Mouse (Mus musculus): Measurements from ENCODE around the gene Rnf115. TPM values are rescaled to one million over a fixed set of nuclear protein-coding genes. Genes with fewer than 3 reads are reported as not detected.

Rnf115 gene
- polyA plus RNA-seq, 1 experiment from 2014 or later: 64.3 TPM

DNA sequence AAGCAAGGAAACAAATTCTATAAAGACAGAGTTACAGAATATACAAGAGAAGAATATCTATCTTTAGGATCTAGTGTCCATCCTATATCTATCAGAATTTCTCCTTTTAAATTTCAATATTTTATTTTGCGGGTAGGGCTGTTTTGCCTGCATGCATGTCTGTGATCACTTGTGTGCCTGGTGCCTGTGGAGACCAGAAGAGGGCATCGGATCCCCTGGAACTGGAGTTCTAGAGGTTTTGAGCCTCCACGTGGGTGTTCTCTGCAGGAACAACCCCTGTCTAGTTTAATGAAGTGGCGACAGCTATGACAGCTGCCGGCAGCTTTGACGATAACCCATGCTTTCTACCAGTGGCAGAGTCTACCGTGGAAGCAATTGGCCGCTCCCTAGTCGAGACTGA is 85.6 kb downstream of the Rnf115 start:
- no peak overlapping the region for H3K27ac ChIP-seq
- H3K4me1 ChIP-seq: peaks cover 20% of the 10 kb centered on the region
- WGBS: 15% methylated on average over 9 of the region's 9 CpGs
- no peak overlapping the region for H3K4me3 ChIP-seq
- DNase-seq (ENCODE audit: low spot score): peak; percentile 68
- H3K27me3 ChIP-seq (ENCODE audit: low read depth, poor library complexity, severe bottlenecking): peaks cover 25% of the 10 kb centered on the region
- H3K36me3 ChIP-seq: no peaks in the 10 kb centered on the region
- no peaks in the 10 kb centered on the region for H3K9me3 ChIP-seq (replicated peaks)

DNA sequence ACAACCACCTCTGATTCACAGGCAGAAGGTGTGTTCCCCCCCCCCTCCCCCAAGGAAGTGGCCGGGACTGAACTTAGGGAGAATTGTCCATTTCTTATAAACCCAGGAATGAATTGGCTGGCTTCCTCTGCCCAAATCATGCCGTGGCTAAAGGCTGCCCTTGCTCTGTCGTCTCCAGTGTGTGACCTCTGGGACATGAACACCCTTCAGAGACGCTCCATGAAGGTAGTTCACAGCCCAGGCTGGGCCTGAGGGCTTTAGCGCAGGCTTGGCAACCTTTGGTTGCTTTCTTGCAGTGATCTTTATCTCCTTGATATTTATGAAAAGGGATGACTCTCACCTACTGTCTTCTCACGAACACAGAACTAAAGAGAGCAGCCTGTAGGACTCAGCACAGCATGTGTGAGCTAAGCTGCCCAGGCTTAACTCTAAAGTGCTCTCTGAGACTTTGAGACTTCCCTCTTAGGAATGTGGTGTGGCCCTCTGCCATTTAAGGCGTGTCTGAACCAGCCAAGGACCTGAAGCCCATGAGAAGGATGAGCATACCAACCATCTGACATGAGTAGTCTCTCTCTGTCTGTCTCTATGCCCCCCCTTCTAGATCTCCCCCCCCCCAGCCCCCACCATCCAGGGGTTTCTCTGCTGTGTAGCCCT is 86.3 kb downstream of the Rnf115 start:
- H3K9me3 ChIP-seq (replicated peaks): no peaks in the 10 kb centered on the region
- peaks cover 20% of the 10 kb centered on the region for H3K4me1 ChIP-seq
- H3K27ac ChIP-seq: no peak overlapping the region
- H3K27me3 ChIP-seq (ENCODE audit: low read depth, poor library complexity, severe bottlenecking): peaks cover 25% of the 10 kb centered on the region
- no peaks in the 10 kb centered on the region for H3K36me3 ChIP-seq
- no peak overlapping the region for H3K4me3 ChIP-seq
- no peak for DNase-seq (ENCODE audit: low spot score)
- 47% methylated on average over 7 of the region's 7 CpGs for WGBS

DNA sequence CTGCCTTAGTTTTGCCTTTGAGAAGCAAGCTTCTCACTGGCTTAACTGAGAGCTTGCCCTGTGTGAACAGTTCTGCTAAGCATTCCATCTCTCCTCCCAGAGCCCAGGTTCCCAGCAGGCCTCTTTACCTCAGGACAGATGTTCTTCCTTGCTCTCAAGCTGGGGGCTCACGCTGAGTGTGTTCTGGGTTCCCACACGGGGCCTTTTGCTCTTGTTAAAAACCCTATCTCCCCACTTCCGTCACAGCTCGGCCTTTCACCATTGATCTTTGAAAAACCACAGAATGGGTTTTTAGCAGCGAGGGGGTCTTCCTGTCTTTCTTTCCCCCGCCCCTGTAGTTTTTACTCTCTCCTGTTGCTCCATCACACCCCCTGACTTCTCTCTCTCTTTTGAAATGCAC is 86.9 kb downstream of the Rnf115 start:
- Histone ChIP-seq H3K4me3 (no peak overlapping the region), H3K27ac (no peak overlapping the region), H3K4me1 (peaks cover 20% of the 10 kb centered on the region), H3K9me3 (replicated peaks) (no peaks in the 10 kb centered on the region), H3K36me3 (no peaks in the 10 kb centered on the region), H3K27me3 (ENCODE audit: low read depth, poor library complexity, severe bottlenecking) (peaks cover 25% of the 10 kb centered on the region)
- WGBS: 41% methylated on average over 6 of the region's 6 CpGs
- DNase-seq (ENCODE audit: low spot score): no peak

DNA sequence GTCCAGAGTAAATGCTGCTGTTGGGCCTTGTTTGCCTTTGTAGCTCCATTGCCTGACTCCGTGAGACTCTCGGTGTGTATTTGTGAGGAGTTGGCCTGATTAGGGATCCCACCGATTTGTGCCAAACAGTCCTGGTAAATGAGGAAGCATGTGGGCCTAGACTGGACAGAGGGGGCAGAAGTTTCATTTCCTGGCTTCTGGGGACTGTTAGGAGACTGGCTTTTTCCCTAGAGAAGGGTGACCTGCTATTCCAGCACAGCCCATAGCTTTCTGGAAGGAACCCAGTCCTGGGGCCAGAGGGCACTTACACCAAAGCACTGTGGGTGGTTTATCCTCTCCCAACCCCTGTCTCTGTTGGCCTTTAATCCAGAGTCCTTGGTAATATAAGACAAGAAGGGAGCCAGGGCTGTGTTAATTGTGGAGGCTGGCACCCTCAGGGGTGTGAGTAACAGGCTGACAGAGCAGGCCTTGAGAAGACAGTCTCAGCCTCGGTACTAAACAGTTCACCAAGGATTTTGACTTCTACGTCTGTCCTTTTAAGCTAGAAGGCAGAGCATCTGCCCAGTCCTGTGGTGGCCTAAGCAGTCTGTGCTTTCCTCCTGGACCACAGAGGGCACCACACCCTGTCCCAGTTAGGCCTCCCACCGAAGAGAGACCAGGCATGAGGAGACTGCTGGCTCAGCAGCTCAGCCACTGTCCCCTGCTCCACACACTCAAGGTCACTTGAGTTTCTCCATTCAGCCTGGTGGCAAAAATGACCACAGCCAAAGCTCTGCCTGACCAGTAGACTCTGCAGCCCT is 92.9 kb downstream of the Rnf115 start:
- no peak for DNase-seq (ENCODE audit: low spot score)
- 71% methylated on average over 6 of the region's 6 CpGs for WGBS
- no peaks in the 10 kb centered on the region for H3K9me3 ChIP-seq (replicated peaks)
- H3K27me3 ChIP-seq (ENCODE audit: low read depth, poor library complexity, severe bottlenecking): peaks cover 5% of the 10 kb centered on the region
- peaks cover 4% of the 10 kb centered on the region; the same call in 1 of the 2 replicates for H3K4me1 ChIP-seq
- H3K36me3 ChIP-seq: no peaks in the 10 kb centered on the region
- no peak overlapping the region for H3K27ac ChIP-seq
- no peak overlapping the region for H3K4me3 ChIP-seq

DNA sequence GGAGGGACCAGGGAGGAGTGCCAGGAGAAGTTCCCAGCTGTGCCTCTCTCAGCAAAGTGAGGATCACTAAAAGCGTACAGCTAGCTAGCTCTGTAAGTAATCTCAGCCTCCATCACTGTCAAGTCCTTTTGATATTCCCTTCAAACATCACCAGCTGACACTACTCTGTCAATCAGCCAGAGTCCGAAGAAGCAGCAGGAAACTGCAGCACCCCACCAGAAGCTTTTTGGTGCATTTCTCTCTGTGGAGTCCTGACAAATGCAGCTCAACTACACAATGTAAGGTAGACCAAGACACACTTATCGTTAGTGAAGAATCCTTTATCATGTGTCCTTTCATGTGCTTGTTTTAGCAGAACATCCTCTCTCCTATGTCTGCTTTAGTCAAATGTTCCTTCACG is 94.1 kb downstream of the Rnf115 start:
- no peaks in the 10 kb centered on the region for H3K9me3 ChIP-seq (replicated peaks)
- DNase-seq (ENCODE audit: low spot score): no peak
- 88% methylated on average over 4 of the region's 4 CpGs for whole genome bisulfite sequencing

DNA sequence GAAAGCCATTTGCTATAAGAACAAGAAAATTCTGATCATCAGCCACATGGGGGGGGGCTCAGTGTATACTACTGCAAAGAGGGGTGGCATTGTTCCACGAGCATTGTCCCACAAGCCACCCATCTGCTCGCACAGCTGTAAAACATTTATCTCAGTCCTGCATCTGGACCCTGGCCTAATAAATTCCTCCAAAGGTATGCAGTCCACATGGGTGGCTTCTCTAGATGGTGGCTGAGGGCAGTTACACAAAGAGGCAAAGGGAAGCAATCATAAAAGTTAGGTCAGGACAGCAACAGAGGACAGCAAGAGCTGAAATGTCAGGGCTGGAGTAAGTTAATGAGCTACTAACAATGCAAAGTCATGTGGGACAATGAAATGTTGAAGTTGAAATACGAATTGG is 96.2 kb downstream of the Rnf115 start:
- peaks cover 6% of the 10 kb centered on the region; the same call in 1 of the 2 replicates for H3K4me1 ChIP-seq
- H3K4me3 ChIP-seq: no peak overlapping the region
- no peak for DNase-seq (ENCODE audit: low spot score)
- no peaks in the 10 kb centered on the region for H3K36me3 ChIP-seq
- no peaks in the 10 kb centered on the region for H3K27me3 ChIP-seq (ENCODE audit: low read depth, poor library complexity, severe bottlenecking)
- H3K9me3 ChIP-seq (replicated peaks): no peaks in the 10 kb centered on the region
- WGBS: 55% methylated on average over 3 of the region's 3 CpGs
- H3K27ac ChIP-seq: no peak overlapping the region

More for the DNA sequence above, 94.1 kb downstream of the Rnf115 start:
- H3K27ac ChIP-seq: no peak overlapping the region
- H3K27me3 ChIP-seq (ENCODE audit: low read depth, poor library complexity, severe bottlenecking): no peaks in the 10 kb centered on the region
- H3K4me1 ChIP-seq: peaks cover 6% of the 10 kb centered on the region; the same call in 1 of the 2 replicates
- no peaks in the 10 kb centered on the region for H3K36me3 ChIP-seq
- no peak overlapping the region for H3K4me3 ChIP-seq

DNA sequence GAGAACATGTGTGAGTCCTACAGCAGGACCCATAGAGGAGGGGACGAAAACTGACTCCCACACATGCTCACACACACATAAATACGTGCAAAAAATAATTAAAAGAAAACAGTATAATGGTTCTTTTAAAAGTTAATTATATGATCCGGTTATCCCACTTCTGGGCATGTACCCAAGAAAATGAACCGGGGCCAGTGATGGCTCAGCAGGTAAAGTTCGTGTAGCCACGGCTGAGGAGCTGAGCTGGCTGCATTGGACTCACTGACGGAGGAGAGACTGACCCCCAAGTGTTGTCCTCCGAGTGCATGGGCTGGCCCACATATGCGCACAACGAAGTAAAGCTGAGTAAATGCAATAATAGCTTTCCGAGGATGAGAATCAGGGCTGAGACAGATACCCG is 97.2 kb downstream of the Rnf115 start:
- Histone ChIP-seq H3K27ac (no peak overlapping the region), H3K36me3 (no peaks in the 10 kb centered on the region), H3K4me1 (peaks cover 6% of the 10 kb centered on the region; the same call in 1 of the 2 replicates), H3K4me3 (no peak overlapping the region), H3K9me3 (replicated peaks) (no peaks in the 10 kb centered on the region), H3K27me3 (ENCODE audit: low read depth, poor library complexity, severe bottlenecking) (0 out of 2 replicates have a peak, but pooled peaks cover 3% of the 10 kb centered on the region)
- DNase-seq (ENCODE audit: low spot score): no peak
- 89% methylated on average over 12 of the region's 12 CpGs for WGBS

DNA sequence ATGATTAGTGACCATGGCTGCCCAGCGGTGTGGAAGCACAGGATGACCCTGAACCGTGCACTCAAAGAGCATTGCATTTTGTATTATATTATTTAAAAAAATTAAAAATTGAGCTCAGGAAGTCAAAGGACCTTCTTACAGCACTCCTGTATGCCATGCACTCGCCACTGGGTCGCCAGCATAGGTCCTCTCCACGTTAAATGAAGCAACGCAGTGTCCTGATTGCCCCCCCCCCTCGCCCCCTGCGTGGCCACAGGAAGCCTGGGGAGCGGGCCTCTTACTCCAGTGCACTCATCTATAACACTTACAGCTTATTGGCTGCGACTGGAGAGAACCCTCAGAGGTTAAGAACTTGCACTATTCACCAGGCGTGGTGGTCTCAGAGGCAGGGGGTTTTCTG is 97.8 kb downstream of the Rnf115 start:
- Histone ChIP-seq H3K4me1 (peaks cover 6% of the 10 kb centered on the region; the same call in 1 of the 2 replicates), H3K27ac (no peak overlapping the region), H3K27me3 (ENCODE audit: low read depth, poor library complexity, severe bottlenecking) (0 out of 2 replicates have a peak, but pooled peaks cover 3% of the 10 kb centered on the region), H3K9me3 (replicated peaks) (no peaks in the 10 kb centered on the region), H3K36me3 (no peaks in the 10 kb centered on the region), H3K4me3 (no peak overlapping the region)
- WGBS: 49% methylated on average over 11 of the region's 11 CpGs
- DNase-seq (ENCODE audit: low spot score): no peak

DNA sequence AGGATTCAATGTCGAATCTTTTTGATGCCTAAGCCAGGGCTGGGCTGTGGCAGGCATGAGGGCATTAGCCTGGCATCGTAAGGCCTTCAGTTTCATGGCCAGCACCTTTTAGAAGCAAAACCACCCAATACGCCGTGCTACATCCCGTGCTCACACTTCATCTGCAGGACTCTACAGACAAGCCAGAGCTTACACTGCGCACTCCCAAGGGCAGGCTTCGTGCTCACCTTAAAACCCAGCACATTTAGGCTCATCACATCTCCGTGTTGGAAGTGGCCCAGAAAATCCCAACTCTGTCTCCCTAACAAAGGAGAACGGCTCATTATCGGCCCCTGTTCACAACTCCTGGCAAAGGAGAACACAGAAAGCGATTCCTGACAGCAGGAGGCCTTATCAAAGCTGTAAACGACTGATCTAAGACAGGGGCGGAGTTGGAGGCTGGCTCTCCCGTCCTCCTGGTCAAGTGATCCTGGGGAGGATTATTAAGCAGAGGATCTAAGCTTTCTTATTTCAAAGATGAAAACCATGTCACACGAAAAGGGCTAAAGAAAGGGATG is 100.9 kb downstream of the Rnf115 start:
- Histone ChIP-seq H3K4me1 (peaks cover 6% of the 10 kb centered on the region; the same call in 1 of the 2 replicates), H3K4me3 (no peak overlapping the region), H3K36me3 (no peaks in the 10 kb centered on the region), H3K27ac (no peak overlapping the region), H3K9me3 (replicated peaks) (no peaks in the 10 kb centered on the region), H3K27me3 (ENCODE audit: low read depth, poor library complexity, severe bottlenecking) (0 out of 2 replicates have a peak, but pooled peaks cover 3% of the 10 kb centered on the region)
- WGBS: 31% methylated on average over 15 of the region's 15 CpGs
- no peak for DNase-seq (ENCODE audit: low spot score)

DNA sequence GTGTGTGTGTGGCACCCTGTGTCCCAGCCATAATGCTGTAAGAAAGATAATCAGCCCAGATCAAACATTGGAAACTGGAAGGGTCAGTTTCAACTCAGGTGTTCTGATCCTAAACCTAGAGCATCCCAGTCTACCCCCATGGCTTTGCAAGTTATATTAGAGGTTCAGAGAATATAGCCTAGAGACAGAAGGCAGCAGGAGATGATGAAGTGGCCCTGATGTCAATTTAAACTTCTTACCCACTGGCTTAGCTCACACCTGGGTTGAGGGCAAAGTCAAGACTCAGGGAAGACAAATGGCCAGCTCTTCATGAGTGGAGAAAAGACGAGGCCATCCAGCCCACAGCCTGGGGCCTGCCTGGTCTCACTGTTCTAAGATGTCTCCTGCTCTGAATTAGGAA is 101.5 kb downstream of the Rnf115 start, which contains the start of the genes Pdzk1 and Cd160:
TSS of gene Pdzk1 (plus strand) at position 301 of the 400 bp plus-strand sequence.
TSS of gene Cd160 (minus strand) at position 368 of the 400 bp plus-strand sequence.
- H3K36me3 ChIP-seq: no peaks in the 10 kb centered on the region
- no peak within 1 kb of the TSS for H3K4me3 ChIP-seq
- no peaks in the 10 kb centered on the region for H3K9me3 ChIP-seq (replicated peaks)
- 0 out of 2 replicates have a peak, but pooled peaks cover 3% of the 10 kb centered on the region for H3K27me3 ChIP-seq (ENCODE audit: low read depth, poor library complexity, severe bottlenecking)
- no peak for DNase-seq (ENCODE audit: low spot score)
- 65% methylated on average over 1 of the region's 1 CpGs for WGBS
- H3K4me1 ChIP-seq: peaks cover 3% of the 10 kb centered on the region; the same call in 1 of the 2 replicates
- no peak within 1 kb of the TSS for H3K27ac ChIP-seq

DNA sequence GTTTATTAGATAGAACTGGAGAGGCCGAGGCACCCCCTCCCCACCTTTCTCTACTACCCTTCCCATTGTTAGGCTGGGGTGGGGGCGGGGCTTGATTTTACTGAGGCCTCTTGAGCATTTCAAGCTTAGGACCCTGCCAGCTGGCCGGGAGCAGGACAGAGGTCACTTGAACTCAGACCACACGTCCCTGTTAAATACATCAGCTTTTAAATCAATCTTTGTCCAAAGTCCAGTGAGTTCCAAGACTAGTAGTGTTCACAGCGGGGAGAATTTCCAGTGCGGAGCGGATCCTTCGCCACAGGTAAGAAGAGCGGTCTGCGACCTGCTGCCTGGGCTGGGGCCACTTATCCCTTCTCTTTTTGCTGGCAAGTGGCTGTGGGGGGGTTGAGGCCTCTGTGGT is 102.4 kb downstream of the Rnf115 start:
- Histone ChIP-seq H3K27me3 (ENCODE audit: low read depth, poor library complexity, severe bottlenecking) (0 out of 2 replicates have a peak, but pooled peaks cover 3% of the 10 kb centered on the region), H3K36me3 (no peaks in the 10 kb centered on the region), H3K9me3 (replicated peaks) (no peaks in the 10 kb centered on the region), H3K4me3 (no peak overlapping the region), H3K4me1 (peaks cover 3% of the 10 kb centered on the region; the same call in 1 of the 2 replicates), H3K27ac (no peak overlapping the region)
- 78% methylated on average over 10 of the region's 10 CpGs for whole genome bisulfite sequencing
- no peak for DNase-seq (ENCODE audit: low spot score)

DNA sequence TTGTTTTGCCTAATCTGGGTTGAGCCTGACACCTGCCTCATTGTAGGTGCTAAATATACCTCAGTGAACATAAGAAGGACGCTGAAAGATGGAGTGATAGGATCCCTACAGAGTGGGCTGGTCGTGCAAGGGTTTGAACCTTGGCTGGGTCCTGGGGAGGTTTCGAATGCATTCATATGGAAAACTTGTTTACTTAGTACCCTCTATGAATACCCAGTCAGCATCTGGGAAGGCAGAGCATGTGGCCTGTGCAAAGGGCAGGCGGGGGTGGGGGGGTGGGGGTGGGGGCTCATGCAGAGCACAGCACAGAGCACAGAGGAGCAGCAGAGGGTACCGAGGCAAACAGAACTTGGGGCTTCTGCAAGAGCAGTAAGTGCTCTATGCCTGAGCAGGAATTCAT is 105.5 kb downstream of the Rnf115 start:
- 0 out of 2 replicates have a peak, but pooled peaks cover 3% of the 10 kb centered on the region for H3K27me3 ChIP-seq (ENCODE audit: low read depth, poor library complexity, severe bottlenecking)
- no peak overlapping the region for H3K27ac ChIP-seq
- H3K4me3 ChIP-seq: no peak overlapping the region
- WGBS: 44% methylated on average over 5 of the region's 5 CpGs
- no peak for DNase-seq (ENCODE audit: low spot score)
- no peaks in the 10 kb centered on the region for H3K9me3 ChIP-seq (replicated peaks)
- H3K36me3 ChIP-seq: no peaks in the 10 kb centered on the region
- no peaks in the 10 kb centered on the region for H3K4me1 ChIP-seq

All from limb, embryonic 10.5 days (tissue).